Mouse (Mus musculus) intestine, embryonic 16.5 days (tissue): ENCODE results near the gene Vim. TPM values are rescaled to one million over a fixed set of nuclear protein-coding genes. Genes with fewer than 3 reads are reported as not detected.
"Not testable (repeated sequence)": the region's sequence is repeated elsewhere in the genome, so short reads cannot be mapped to it uniquely, and the experiment has no call there.

Experiments
- ATAC-seq: fragments of 200-750 bp; cut with Nextera tagmentation; 2 replicates; pipeline ENCODE4 v1.8.0; 2017; ENCODE audit warnings: moderate TSS enrichment, moderate library complexity
- H3K27ac ChIP-seq: fragments of 300-500 bp; sonication (generic); 2 replicates; pipeline ENCODE4 v1.5.1; 2014; ENCODE audit warnings: mild to moderate bottlenecking, low read length
- H3K27me3 ChIP-seq: fragments of 300-500 bp; sonication (generic); replicated peaks from 2 replicates; pipeline ENCODE4 v1.6.1; 2014; ENCODE audit warnings: low read length, control low read depth, mixed read lengths; ENCODE audit not compliant: control insufficient read depth, insufficient read depth
- H3K36me3 ChIP-seq: fragments of 300-500 bp; sonication (generic); 2 replicates; pipeline ENCODE4 v1.6.1; 2014; ENCODE audit warnings: low read length, control low read depth; ENCODE audit not compliant: control insufficient read depth, insufficient read depth
- H3K4me1 ChIP-seq: fragments of 300-500 bp; sonication (generic); 2 replicates; pipeline ENCODE4 v1.6.1; 2014; ENCODE audit warnings: low read length, control low read depth, mixed read lengths; ENCODE audit not compliant: control insufficient read depth, insufficient read depth
- H3K4me2 ChIP-seq: fragments of 300-500 bp; sonication (generic); 2 replicates; pipeline ENCODE4 v1.6.1; 2014; ENCODE audit warnings: low read depth, low read length, control low read depth
- H3K4me3 ChIP-seq: fragments of 300-500 bp; sonication (generic); 2 replicates; pipeline ENCODE4 v1.5.1; 2014; ENCODE audit warnings: mild to moderate bottlenecking, low read length
- H3K9ac ChIP-seq: fragments of 300-500 bp; sonication (generic); 2 replicates; pipeline ENCODE4 v1.6.1; 2014; ENCODE audit warnings: low read depth, low read length
- H3K9me3 ChIP-seq: fragments of 300-500 bp; sonication (generic); 2 replicates; pipeline ENCODE4 v1.6.1; 2016; ENCODE audit warnings: low read length, control low read depth; ENCODE audit not compliant: control insufficient read depth
- WGBS: fragments of 180-500 bp; shearing (Covaris S2); extraction: QIAGEN DNeasy Blood & Tissue Kit; methylation state at CpG from one replicate; pipeline ENCODE4 v1.1.7; 2014; 5-methylcytosine and 5-hydroxymethylcytosine counted together
- polyA plus RNA-seq: library from polyadenylated mRNA; unstranded; fragments of >200 nt; fragmentation: Nextera tagmentation; extraction: Ambion mirVana; gene quantifications from 2 replicates; pipeline ENCODE4 v1.2.1, GENCODE M21; 2015

Vim gene
- polyA plus RNA-seq, 1 experiment from 2014 or later: 392 TPM

- WGBS: 79% methylated on average over 1 of the region's 1 CpGs
- Histone ChIP-seq H3K36me3 (no peaks in the 10 kb centered on the region), H3K4me1 (no peaks in the 10 kb centered on the region), H3K9ac (no peak overlapping the region), H3K27me3 (no peaks in the 10 kb centered on the region), H3K4me3 (no peak overlapping the region), H3K4me2 (no peak overlapping the region), H3K27ac (no peak overlapping the region), H3K9me3 (no peaks in the 10 kb centered on the region)
- ATAC-seq: no peak
Measured at GRCm38 (mm10) chr2:13596965-13597656, 23.4 kb downstream of the Vim start.

GRCm38 (mm10) chr2:13598166-13598565, 24.4 kb downstream of the Vim start:
- no peaks in the 10 kb centered on the region for H3K4me1 ChIP-seq
- 80% methylated on average over 5 of the region's 5 CpGs for WGBS

GRCm38 (mm10) chr2:13603093-13603492, 29.4 kb downstream of the Vim start:
- Histone ChIP-seq H3K9ac (no peak overlapping the region), H3K4me3 (no peak overlapping the region), H3K27ac (no peak overlapping the region), H3K4me2 (no peak overlapping the region), H3K36me3 (no peaks in the 10 kb centered on the region), H3K9me3 (no peaks in the 10 kb centered on the region), H3K4me1 (no peaks in the 10 kb centered on the region), H3K27me3 (no peaks in the 10 kb centered on the region)
- no peak for ATAC-seq

More at GRCm38 (mm10) chr2:13598166-13598565, 24.4 kb downstream of the Vim start:
- Histone ChIP-seq H3K27ac (no peak overlapping the region), H3K4me3 (no peak overlapping the region), H3K9ac (no peak overlapping the region), H3K4me2 (no peak overlapping the region), H3K27me3 (no peaks in the 10 kb centered on the region), H3K9me3 (no peaks in the 10 kb centered on the region), H3K36me3 (no peaks in the 10 kb centered on the region)
- no peak for ATAC-seq

- not testable (repeated sequence) for H3K27ac ChIP-seq
- 67% methylated on average over 5 of the region's 5 CpGs for WGBS
Measured at GRCm38 (mm10) chr2:13603636-13604035, 29.9 kb downstream of the Vim start.

GRCm38 (mm10) chr2:13630136-13630832, 56.6 kb downstream of the Vim start:
- peak; percentile 94 for ATAC-seq
- WGBS: 66% methylated on average over 7 of the region's 7 CpGs

More at GRCm38 (mm10) chr2:13603636-13604035, 29.9 kb downstream of the Vim start:
- not testable (repeated sequence) for H3K9ac ChIP-seq, H3K27me3 ChIP-seq, H3K9me3 ChIP-seq, H3K4me3 ChIP-seq, ATAC-seq, H3K4me1 ChIP-seq, H3K36me3 ChIP-seq, H3K4me2 ChIP-seq

More at GRCm38 (mm10) chr2:13630136-13630832, 56.6 kb downstream of the Vim start:
- no peaks in the 10 kb centered on the region for H3K9me3 ChIP-seq
- H3K9ac ChIP-seq: no peak overlapping the region
- no peaks in the 10 kb centered on the region for H3K36me3 ChIP-seq
- H3K27me3 ChIP-seq: no peaks in the 10 kb centered on the region
- peak overlapping the region; percentile 59 for H3K27ac ChIP-seq
- H3K4me2 ChIP-seq: no peak overlapping the region
- no peak overlapping the region for H3K4me3 ChIP-seq
- no peaks in the 10 kb centered on the region for H3K4me1 ChIP-seq

Other genes with a start within 250 kb of the Vim start
- 8.5 and 13.7 TPM in 2 replicates for gene Cubn, start 82.1 kb upstream of the Vim start, polyA plus RNA-seq
- 6.8 and 7.3 TPM in 2 replicates for gene Trdmt1, start 29.3 kb upstream of the Vim start, polyA plus RNA-seq
- 0.33 and 0.49 TPM in 2 replicates for gene St8sia6, start 220.1 kb downstream of the Vim start, polyA plus RNA-seq